Mouse (Mus musculus): ENCODE measurements around the gene Lrmda.

GRCm38 (mm10) chr14:22306759-22307158 lies 287.2 kb downstream of the Lrmda start:
- TF ChIP-seq CTCF (IDR thresholded peaks at IDR 0.05; ENCODE audit: borderline replicate concordance, extremely low read depth, insufficient read depth, insufficient read length) (no peak), POLR2A (IDR thresholded peaks at IDR 0.05; ENCODE audit: borderline replicate concordance, extremely low read depth, insufficient read depth, insufficient read length, poor library complexity, severe bottlenecking) (no peak)
